Mouse (Mus musculus) lung, postnatal 0 days (tissue): ENCODE results near the gene Plac1. TPM values are rescaled to one million over a fixed set of nuclear protein-coding genes. Genes with fewer than 3 reads are reported as not detected.
A peak's percentile ranks its signal among the peaks of the same experiment; 100 is the strongest.

Experiments
- ATAC-seq: fragments of 200-750 bp; cut with Nextera tagmentation; 2 replicates; pipeline ENCODE4 v1.8.0; 2017; ENCODE audit warnings: moderate library complexity
- DNase-seq: peaks from one replicate; pipeline ENCODE4 v3.0.0-alpha.2; 2016; ENCODE audit warnings: low spot score
- H3K27ac ChIP-seq: fragments of 300-500 bp; sonication (generic); 2 replicates; pipeline ENCODE4 v1.5.1; 2014; ENCODE audit warnings: antibody characterized with exemption, mild to moderate bottlenecking, low read length, mixed read lengths
- H3K27me3 ChIP-seq: fragments of 300-500 bp; sonication (generic); replicated peaks from 2 replicates; pipeline ENCODE4 v1.6.1; 2014; ENCODE audit warnings: low read length, mixed read lengths; ENCODE audit not compliant: insufficient read depth
- H3K36me3 ChIP-seq: fragments of 300-500 bp; sonication (generic); 2 replicates; pipeline ENCODE4 v1.6.1; 2014; ENCODE audit warnings: low read length, mixed read lengths; ENCODE audit not compliant: insufficient read depth
- H3K4me1 ChIP-seq: fragments of 300-500 bp; sonication (generic); 2 replicates; pipeline ENCODE4 v1.6.1; 2014; ENCODE audit warnings: antibody characterized with exemption, low read depth, low read length, mixed read lengths; ENCODE audit not compliant: insufficient read depth
- H3K4me2 ChIP-seq: fragments of 300-500 bp; sonication (generic); replicated peaks from 2 replicates; pipeline ENCODE4 v1.6.1; 2014; ENCODE audit warnings: low read depth, mild to moderate bottlenecking, low read length, moderate library complexity, mixed read lengths
- H3K4me3 ChIP-seq: fragments of 300-500 bp; sonication (generic); 2 replicates; pipeline ENCODE4 v1.5.1; 2014; ENCODE audit warnings: low read depth, low read length
- H3K9ac ChIP-seq: fragments of 300-500 bp; sonication (generic); replicated peaks from 2 replicates; pipeline ENCODE4 v1.6.1; 2014; ENCODE audit warnings: low read depth, mild to moderate bottlenecking
- H3K9me3 ChIP-seq: fragments of 300-500 bp; sonication (generic); 2 replicates; pipeline ENCODE4 v1.6.1; 2016; ENCODE audit warnings: low read length, mixed read lengths
- CTCF ChIP-seq: IDR thresholded peaks from 2 replicates; pipeline ENCODE4 v1.5.1; 2016; ENCODE audit warnings: antibody characterized with exemption, mild to moderate bottlenecking
- EP300 ChIP-seq: IDR thresholded peaks from 2 replicates; pipeline ENCODE4 v1.6.1; 2016; ENCODE audit warnings: antibody characterized with exemption, mild to moderate bottlenecking, control low read depth
- WGBS: fragments of 180-500 bp; shearing (Covaris S2); extraction: QIAGEN DNeasy Blood & Tissue Kit; methylation state at CpG from one replicate; pipeline ENCODE4 v1.1.7; 2014; 5-methylcytosine and 5-hydroxymethylcytosine counted together
- polyA plus RNA-seq: library from polyadenylated mRNA; unstranded; fragments of >200 nt; fragmentation: Nextera tagmentation; extraction: Ambion mirVana; gene quantifications from 2 replicates; pipeline ENCODE4 v1.2.1, GENCODE M21; 2015

Plac1 gene
- polyA plus RNA-seq, 1 experiment from 2014 or later: 3.9 TPM

DNA sequence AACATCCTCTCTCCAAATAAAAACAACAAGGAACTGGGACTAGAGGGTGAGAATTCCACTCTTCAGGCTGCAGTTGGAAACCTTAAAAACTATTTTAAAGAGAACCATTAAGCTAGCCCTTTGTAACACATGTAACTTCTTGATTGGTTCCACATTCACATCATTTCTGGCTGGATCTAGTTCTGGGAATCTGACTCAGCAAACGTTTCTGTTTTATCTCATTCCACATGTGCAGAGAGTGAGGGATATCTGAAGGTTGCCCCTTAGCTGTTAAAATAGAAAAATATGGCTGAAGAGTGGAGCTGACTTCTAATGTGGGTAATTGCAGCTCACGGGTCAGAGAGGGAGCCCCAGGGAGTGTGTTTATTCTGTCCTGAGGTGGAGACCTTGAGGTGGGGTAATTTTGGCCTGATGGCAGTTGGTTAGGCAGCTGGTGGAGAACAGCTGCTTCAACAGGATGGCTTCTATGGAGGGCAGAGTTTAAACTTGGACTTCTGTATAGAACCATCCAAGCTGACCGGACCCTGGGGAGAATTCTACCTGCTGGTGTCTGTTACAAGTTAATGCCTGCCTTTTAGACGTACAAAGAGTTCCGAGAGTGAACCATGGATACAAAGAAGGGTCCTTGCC, 151.1 kb downstream of the Plac1 start:
- H3K27ac ChIP-seq: no peak overlapping the region
- H3K4me1 ChIP-seq: no peaks in the 10 kb centered on the region
- H3K9me3 ChIP-seq: no peaks in the 10 kb centered on the region
- ATAC-seq (no peak), DNase-seq (no peak)
- H3K9ac ChIP-seq: no peak overlapping the region
- no peak overlapping the region for H3K4me2 ChIP-seq
- H3K4me3 ChIP-seq: no peak overlapping the region
- no peaks in the 10 kb centered on the region for H3K27me3 ChIP-seq
- WGBS: 57% methylated on average over 5 of the region's 5 CpGs
- no peak for TF ChIP-seq CTCF
- TF ChIP-seq EP300: no peak
- H3K36me3 ChIP-seq: no peaks in the 10 kb centered on the region

DNA sequence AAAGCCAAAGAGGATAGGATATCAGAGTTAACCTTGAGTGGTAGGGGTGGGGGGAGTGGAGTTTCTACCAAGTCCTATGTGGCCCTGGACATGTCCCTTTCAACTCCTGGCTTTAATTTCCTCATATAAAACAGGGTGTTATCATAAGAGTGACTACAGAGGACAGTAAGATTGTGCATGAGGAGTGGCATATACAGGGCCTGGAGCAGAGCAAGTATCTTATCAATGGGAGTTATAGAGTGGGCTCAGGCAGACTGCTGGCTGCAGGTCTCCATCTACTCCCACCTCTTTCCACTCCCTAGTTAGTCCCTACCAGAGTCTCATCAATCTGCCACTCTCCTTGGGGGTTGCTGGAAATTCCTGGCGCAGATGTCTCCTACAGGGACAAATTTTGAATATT, 152.7 kb downstream of the Plac1 start:
- H3K4me1 ChIP-seq: no peaks in the 10 kb centered on the region
- no peak overlapping the region for H3K4me2 ChIP-seq
- ATAC-seq (no peak), DNase-seq (no peak)
- no peak overlapping the region for H3K4me3 ChIP-seq
- no peak for TF ChIP-seq EP300
- no peak for TF ChIP-seq CTCF
- H3K27ac ChIP-seq: no peak overlapping the region
- H3K9ac ChIP-seq: no peak overlapping the region
- no peaks in the 10 kb centered on the region for H3K9me3 ChIP-seq
- no peaks in the 10 kb centered on the region for H3K27me3 ChIP-seq
- H3K36me3 ChIP-seq: no peaks in the 10 kb centered on the region
- WGBS: 94% methylated on average over 1 of the region's 1 CpGs

DNA sequence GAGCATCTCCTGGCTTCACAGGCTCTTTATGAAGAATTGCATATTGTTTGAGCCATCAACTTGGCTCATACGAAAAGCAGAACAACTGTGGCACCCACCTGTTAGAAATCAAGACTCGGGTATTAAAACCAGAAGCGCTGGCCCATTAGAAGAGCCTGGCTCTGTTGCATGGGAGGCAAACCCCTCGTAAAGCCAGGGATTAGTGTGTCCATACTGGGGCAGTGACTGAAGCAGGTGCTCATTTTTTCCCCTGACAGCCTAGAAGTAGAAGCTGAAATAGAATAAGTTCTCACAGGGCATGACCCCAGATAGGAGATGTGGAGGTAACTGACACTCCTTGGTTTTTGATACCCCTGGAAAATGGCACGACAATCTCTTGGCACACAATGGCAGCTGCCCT, 154.4 kb downstream of the Plac1 start:
- no peak for TF ChIP-seq CTCF
- no peak for TF ChIP-seq EP300
- DNase-seq (no peak), ATAC-seq (no peak)
- Histone ChIP-seq H3K4me1 (no peaks in the 10 kb centered on the region), H3K4me2 (no peak overlapping the region), H3K27me3 (no peaks in the 10 kb centered on the region), H3K4me3 (no peak overlapping the region), H3K36me3 (no peaks in the 10 kb centered on the region), H3K9me3 (no peaks in the 10 kb centered on the region), H3K27ac (no peak overlapping the region), H3K9ac (no peak overlapping the region)
- WGBS: 80% methylated on average over 5 of the region's 5 CpGs

DNA sequence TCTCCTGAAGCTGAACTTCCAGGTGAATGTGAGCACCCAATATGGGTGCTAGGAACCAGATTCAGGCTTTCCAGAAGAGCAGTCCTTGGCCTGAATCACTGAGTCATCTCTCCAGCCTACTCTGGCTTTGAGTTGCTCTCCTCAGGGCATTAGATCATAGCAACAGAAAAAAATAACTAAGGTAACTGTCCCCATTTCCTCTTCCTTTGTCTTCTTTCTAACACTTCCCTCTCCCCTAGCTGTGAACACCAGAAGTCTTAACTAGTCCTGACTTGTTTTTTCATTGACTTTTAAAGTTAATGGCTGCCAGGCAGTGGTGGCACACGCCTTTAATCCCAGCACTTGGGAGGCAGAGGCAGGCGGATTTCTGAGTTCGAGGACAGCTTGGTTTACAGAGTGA, 175.5 kb downstream of the Plac1 start:
- ATAC-seq: no peak
- no peak for DNase-seq

DNA sequence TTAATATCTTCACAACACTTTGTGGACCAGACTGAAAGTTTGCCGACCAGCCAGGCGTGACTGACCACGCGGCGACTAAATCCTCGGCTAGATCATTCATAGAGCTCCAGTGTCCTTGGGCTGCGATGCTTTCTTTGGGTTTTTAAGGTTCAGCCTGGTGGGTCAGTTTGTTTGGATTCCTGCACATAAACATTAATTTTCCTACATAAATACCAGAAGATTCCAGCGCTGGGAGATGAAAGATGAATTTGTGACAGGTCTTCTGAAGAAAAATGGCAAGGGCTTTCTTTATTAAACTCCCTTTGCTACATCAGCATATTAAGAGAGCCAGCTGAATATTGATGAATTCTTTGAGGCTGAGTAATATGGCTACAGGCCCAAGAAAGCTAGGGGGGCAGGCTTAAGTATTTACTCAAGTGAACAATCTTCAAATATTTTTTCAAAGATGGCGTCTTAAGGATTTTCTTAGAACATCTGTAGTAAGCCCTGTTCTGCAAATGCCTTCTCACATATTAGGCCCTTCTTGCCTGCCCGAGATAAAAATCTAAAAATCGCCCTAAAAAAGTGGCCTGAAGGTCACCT, 180.4 kb downstream of the Plac1 start:
- no peaks in the 10 kb centered on the region for H3K9me3 ChIP-seq
- no peaks in the 10 kb centered on the region for H3K36me3 ChIP-seq
- DNase-seq (peak; percentile 53), ATAC-seq (no peak)
- H3K4me3 ChIP-seq: peak overlapping the region; percentile 31; the same call in 1 of the 2 replicates
- peak overlapping the region; percentile 55 for H3K4me2 ChIP-seq
- H3K9ac ChIP-seq: no peak overlapping the region
- H3K27ac ChIP-seq: peak overlapping the region; percentile 95
- no peaks in the 10 kb centered on the region for H3K27me3 ChIP-seq
- TF ChIP-seq CTCF (no peak), EP300 (peak; percentile 48; the same call in 1 of the 2 replicates)
- WGBS: 19% methylated on average over 11 of the region's 11 CpGs
- no peaks in the 10 kb centered on the region for H3K4me1 ChIP-seq

More for the DNA sequence above, 175.5 kb downstream of the Plac1 start:
- H3K36me3 ChIP-seq: no peaks in the 10 kb centered on the region
- WGBS: 75% methylated on average over 3 of the region's 3 CpGs
- no peak overlapping the region for H3K4me2 ChIP-seq
- H3K4me1 ChIP-seq: no peaks in the 10 kb centered on the region
- H3K9ac ChIP-seq: no peak overlapping the region
- TF ChIP-seq EP300 (no peak), CTCF (no peak)
- H3K27ac ChIP-seq: no peak overlapping the region
- H3K27me3 ChIP-seq: no peaks in the 10 kb centered on the region
- no peak overlapping the region for H3K4me3 ChIP-seq
- no peaks in the 10 kb centered on the region for H3K9me3 ChIP-seq

DNA sequence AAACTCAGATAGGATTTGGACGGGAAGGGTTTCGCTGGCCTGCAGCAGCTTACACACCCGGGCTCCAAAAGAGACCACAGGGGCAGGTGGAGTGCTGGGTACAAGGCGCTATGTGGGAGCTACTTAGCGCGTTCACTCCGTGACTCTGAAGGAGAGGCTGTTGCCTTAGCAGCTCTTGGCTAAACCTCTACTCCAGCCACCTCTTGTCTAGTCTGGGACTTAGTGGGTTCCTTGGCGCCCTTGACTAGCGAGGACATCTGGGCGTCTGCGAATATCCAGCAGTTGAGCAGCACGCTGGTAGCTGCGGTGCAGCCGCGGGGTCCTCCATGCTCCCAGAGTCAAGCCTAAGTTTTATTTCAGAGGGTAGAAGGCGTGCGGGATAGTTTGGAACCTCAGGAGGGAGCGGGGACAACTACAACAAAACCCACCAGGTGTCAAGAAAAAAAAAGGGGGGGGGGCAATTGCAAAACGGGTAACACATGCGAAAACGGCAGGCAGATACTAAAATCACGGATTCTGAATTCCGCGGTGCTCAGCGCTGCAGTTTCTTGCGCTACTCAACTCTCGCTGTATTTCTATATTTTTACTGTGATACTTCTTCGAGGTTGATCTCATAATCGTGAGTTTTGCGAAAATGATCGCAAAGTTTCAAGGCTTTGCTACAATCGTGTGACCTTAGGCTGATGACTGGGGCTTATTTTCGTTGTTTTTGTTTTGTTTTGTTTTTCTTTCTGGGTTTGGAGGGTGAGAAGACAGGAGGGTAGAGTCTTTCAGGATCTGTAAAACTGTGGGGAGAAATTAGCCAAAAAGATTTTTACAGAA, 181.2 kb downstream of the Plac1 start:
- peak overlapping the region; percentile 55 for H3K4me2 ChIP-seq
- DNase-seq (no peak), ATAC-seq (0 out of 2 replicates have a peak, but pooled peaks have one; percentile 2)
- TF ChIP-seq CTCF: no peak
- TF ChIP-seq EP300: no peak
- 11% methylated on average over 33 of the region's 33 CpGs for WGBS
- no peaks in the 10 kb centered on the region for H3K36me3 ChIP-seq
- H3K27me3 ChIP-seq: no peaks in the 10 kb centered on the region
- H3K27ac ChIP-seq: peak overlapping the region; percentile 95
- H3K9me3 ChIP-seq: no peaks in the 10 kb centered on the region
- H3K4me3 ChIP-seq: peak overlapping the region; percentile 31
- H3K9ac ChIP-seq: peak overlapping the region; percentile 36; the same call in 1 of the 2 replicates
- no peaks in the 10 kb centered on the region; the same call in 1 of the 2 replicates for H3K4me1 ChIP-seq
